Mouse (Mus musculus) retina, adult 2 months (tissue): Measurements from ENCODE around the gene Scfd1.
A peak's percentile ranks its signal among the peaks of the same experiment; 100 is the strongest.

Experiments
- DNase-seq: peaks from one replicate; pipeline ENCODE4 v3.0.0-alpha.2; 2012; ENCODE audit warnings: low read depth, low spot score

The Scfd1 gene

DNA sequence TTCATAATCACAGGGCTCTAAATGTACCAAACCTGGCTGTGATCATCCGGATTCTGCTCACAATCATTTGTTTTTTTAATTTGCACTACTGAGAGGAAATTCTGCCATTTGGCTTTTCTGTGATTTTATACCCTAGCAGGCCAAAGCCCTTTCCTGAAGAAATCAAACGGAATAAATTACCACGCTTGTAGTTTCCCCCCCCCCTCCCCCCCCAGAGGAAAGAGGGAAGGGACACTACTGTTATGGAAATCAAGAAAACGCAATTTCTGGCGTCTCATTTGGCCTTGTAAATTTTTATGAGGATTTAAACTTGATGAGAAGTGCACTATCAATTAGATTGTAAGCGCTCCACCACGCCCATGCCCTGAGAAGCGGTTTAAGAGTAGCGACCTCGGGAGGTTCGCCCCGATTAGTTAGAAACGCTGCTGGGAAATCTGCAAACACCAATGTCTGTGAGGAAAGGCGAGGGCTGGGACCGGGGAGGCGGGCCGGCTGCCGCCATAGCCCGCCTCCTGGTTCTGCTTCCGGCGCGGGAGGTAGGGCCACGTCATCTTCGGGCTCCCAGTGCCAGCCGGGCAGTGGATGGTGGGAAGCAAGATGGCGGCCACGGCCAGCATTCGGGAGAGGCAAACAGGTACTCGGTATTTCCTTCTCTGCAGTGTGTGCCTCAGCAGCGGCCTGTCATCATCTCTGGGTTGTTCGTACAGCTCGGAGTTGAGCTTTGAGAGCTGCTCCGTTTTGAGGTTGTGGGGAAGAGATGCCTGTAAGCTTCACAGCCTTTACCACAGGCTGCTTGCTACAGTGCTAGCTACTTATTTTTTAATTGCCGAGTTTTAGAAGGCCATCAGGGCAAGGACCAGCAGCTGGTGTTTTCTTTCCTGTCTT, at the start of gene Scfd1:
TSS of gene Scfd1 (plus strand) at position 508 of the 885 bp plus-strand sequence.
- peak; percentile 85 for DNase-seq

DNA sequence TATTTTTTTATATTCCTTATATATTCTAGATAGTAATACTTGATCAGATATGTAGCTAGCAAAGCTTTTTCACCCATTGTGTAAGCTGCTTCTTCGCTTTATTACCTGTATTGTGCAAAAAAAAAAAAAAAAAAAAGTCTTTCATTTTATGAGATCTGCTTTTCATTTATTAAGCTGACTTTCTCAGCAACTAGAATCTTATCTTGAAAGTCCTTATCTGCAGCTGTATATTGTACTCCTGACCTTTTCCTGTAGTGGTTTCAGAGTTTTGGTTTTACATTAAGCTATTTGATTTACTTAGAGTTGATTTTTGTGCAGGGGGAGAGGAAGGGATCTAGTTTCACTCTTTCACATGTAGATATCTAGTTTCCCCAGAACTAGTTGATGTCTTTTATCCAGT, 40.3 kb upstream of the Scfd1 start:
- no peak for DNase-seq

DNA sequence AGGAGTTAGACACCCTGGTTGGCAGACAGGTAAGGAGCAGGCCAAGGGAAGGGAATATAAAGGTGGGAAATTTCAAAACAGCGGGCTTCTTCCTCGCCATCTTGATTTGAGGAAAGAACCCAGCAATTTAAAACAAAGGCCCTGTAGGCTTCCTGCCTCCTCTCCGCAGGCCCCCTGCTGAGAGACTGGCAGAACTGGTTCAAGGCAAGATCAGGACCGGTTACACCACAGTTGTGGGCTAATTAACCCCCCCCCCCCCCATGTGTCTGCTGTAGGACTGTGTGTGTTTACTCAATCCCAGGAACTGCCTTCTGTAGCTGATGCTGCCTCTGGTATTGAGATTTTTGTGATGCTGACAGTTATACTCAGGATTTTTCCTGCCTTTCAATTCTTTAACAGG, 31.2 kb upstream of the Scfd1 start:
- no peak for DNase-seq

DNA sequence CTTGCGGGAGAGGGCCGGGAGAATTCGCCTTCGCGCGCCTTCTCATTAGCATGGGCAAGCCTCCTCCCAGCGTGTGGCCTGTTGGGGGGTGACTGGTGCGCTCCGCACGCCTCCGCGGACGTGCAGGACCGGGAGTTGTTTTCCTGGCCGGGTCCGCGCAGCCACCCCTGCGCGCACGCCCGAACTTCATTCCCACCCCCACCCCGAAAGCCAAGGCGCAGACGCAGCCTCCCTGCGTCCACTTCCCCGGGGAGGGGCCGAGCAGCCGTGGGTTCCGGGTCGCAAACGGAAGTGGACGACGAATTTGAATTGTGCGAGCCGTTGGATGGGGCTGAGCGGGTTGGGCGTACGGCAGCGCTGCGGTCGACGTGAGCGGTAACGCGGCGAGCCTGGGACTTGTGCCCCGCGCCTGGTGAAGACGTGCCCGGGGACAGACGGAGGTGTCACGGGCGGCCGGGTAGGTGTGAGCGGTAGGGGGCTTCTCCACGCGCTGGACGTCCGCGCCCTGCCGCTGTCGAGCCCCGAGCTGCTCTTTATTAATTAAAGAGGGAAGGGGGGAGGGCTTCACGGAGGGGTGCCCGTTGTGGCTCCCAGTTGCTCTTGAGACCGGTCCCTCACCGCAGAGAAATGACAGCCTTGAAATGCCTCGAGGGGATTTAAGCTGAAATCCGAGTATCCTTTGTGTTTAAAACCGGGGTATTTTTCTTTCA, 29.2 kb upstream of the Scfd1 start, which contains the start of gene G2e3:
TSS of gene G2e3 (plus strand) at position 74 of the 710 bp plus-strand sequence.
- peak; percentile 60 for DNase-seq

DNA sequence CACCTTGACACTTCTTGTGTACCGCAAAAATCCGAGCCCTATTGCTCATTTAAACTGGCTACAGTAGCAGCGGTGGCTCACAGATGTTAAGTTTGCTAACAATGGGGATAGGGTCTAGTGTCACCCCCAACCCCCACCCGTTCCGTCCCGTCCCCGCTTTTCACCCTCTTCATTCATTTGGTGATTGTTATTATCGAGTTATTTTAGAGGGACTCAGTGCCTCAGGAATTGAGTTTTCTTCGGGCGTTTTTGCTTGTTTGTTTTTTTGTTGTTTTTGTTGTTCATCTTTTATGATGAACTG, 28.7 kb upstream of the Scfd1 start:
- no peak for DNase-seq

DNA sequence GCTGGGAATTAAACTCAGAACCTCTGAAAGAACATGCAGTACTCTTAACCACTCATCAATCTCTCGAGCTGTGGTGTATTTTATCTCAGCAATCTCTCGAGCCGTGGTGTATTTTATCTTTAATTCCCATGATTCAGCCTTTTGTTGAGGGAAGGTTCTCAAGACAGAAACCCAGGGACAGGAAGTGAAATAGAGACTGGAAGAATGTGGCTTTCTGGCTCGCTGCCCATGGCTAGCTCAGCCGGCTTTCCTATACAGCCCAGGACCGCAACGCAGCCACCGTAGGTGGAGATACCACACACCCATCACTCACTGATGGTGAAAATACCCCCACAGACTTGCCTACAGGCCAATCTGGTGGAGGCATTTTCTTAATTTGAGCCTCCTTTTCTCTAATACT, 22.0 kb upstream of the Scfd1 start:
- DNase-seq, result no peak

DNA sequence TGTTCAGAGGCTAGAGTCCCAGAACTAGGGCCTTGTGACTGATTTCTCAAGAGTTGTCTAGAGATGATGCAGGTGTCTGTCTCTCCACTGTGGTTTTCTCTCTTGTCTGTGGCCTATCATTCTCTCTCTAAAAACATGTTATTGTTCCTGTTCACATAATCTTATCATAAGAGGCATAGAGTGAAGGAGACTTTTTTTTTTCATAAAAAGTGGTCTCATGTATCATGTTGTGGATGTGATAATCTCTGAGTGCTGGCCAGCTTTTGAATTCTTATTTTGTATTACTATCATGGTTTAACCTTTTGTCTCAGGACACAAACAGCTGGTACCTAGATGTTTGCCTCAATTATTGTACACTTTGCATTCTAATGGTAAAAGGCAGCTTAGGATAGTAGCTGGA, 16.0 kb upstream of the Scfd1 start:
- no peak for DNase-seq

DNA sequence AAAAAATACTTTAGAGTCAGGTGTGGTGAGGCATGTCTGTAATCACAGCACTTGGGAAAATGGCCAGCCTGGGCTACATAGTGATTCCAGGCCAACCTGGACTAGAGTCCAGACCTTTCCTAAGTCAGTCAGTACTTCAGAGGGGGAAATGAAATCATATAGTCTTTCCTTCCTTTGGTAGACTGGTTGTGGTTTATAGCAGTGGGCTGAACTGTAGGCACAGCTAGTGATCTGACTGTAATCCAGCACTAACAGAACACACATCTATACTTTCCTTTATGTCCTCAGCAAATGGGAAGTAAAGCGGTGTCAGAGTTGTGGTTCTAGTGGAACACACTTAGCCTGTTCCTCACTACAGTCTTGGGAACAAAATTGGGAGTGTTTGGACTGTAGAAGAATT, 14.4 kb upstream of the Scfd1 start:
- no peak for DNase-seq

DNA sequence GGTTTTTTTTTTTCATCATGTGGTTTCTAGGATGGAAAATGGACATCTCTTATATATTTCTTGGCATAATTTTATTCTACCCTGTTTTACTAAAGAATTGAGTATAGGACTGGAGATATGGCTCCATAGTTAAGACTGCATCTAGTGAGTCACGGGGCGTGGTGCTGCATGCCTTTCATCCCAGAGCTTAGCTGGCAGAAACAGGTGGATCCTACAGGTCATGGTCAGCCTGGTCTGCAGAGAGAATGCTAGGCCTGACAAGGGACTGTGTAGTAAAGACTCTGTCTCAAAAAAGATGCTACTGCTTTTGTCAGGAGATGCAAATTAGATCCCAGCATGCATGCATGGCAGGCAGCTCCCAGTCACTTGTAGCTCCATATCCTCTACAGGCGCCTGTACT, 8.8 kb upstream of the Scfd1 start:
- DNase-seq, result no peak

DNA sequence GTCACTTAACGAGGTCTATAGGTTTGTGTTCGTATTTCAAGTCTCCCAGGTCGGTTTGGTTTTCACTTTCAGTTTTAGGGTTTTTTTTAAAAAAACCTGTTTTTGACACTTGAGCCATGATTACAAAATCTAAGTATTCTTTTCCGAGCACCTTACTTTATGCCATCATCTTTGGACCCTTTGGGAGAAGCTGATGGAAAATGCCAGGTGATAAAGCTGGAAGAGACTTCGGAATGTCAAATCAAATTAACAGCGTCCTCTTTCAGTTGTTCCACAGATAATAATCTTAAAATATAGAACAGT, 529 bp downstream of the Scfd1 start:
- no peak for DNase-seq

DNA sequence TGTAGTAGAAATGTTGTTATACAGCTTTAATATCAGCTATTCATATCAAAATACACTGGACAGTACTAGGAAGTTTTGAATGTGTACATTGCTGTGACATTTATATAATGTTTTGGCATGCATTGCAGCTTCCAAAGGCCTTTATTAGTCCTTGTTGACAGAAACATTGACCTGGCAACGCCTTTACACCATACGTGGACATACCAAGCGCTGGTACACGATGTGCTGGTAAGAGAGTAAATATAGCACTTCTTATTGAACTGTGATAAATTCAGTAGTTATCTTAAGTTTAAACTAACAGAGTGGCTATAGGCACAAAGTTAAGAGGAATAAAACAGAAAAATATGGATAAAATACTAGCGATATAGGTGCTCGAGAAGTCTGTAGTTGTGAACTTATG, 22.6 kb downstream of the Scfd1 start:
- DNase-seq, result no peak

DNA sequence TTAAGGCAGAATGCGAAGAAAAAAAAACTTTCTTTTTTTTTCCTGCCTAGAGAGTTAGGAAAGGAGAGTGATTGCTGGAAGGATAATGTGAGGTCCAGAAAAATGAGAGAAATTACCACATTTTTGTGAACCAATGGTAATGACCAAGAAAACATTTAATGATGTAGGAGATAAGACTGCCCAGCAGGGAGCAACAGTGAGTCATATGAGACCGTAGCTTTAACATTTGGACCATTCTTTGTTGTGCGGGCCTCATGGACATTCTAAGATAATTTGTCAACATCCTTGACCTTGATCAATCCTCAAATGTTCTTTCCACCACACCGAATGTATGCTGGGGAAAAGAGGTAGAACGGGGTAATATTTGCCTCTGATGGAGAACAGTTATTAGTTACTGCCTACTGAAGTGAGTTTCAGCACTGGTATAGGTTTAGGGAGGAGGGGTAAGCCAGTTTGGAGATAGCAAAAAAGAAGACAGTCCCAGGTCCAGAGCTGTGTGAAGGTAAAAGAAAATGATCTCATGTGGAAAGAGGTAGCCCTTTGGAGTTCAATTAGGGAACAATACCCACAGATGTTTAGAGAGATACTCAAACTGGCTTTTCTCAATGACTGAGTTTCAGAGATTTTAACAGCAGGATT, 24.9 kb downstream of the Scfd1 start:
- no peak for DNase-seq

DNA sequence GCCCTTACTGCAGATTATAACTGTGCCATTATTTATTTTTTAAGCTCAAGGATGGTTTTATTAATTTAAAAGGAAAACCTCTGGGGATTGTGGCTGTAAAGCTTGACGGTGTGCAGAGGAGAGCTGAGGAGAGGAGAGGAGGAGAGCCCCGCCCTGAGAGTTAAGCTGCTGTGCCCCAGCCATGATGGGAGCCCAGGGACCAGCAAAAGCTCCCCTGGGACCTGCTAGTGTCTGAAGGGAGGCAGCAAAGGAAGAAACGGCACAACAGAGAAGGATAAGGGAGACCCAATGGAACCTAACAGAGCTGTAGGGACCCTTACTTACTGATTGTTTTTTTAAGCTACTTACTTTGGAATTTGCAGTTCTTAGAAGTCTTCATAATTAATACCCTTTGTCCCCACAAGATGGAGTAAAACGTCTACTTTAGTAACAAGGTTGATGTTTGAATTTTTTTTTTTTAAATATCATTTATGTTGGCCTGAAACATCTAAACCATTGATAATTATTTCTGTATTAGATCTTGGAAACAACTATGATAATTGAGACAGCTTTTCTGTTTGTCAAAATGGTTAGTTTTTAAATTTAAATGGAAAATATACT, 26.8 kb downstream of the Scfd1 start:
- DNase-seq, result no peak

DNA sequence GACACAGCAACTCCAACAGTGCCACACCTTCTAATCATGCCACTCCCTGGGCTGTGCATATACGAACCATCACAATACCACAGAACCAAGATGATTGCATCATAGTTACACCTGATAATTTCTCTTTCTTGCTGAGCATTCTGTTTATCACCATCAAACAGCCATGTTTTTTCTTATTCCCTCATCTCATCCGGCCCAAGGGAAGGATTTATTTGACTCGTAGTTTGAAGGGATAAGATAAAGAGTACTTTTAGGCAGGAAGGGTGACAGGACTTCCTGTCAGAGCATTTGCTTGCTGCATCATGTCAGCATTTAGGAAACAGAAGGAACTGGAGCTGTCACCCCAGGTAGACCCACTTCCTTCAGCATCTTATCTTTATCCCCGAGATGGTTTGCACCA, 34.1 kb downstream of the Scfd1 start:
- DNase-seq, result no peak

DNA sequence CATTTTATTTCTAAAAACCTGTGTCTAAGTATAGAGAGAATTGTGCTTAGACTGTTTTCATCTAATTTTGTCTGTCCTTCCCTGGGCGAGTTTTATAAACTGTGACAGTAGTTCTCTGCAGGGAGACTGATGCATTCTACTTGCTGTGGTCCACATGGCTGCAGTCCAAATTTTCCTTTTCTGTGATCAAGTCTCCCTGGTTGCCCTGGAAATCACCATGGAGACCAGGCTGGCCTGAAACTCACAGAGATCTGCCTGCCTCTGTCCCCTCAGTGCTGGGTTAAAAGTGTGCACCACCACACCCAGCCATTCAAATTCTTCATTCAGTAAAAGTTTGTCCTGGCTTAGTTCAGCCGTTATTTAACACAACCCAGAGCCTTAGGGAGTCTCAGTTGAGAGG, 60.2 kb downstream of the Scfd1 start:
- DNase-seq, result no peak

DNA sequence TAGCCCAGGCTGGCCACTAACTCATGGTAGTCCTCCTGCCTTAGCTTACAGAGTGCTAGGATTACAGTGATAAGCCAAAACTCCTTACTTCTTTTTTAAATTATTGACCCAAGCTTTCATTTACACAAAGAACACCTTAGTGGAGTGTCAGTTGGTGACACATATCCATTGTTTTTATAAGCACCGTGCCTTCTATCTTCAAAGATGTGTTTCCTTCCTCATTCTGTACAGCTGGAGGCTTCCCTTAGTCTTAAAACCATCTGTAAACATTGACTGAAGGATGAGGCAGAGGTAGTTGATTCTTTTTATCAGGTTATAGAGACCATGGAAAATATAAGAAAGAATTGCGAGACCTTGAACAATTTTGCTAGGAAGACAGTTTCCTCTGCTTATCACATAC, 61.0 kb downstream of the Scfd1 start:
- no peak for DNase-seq

DNA sequence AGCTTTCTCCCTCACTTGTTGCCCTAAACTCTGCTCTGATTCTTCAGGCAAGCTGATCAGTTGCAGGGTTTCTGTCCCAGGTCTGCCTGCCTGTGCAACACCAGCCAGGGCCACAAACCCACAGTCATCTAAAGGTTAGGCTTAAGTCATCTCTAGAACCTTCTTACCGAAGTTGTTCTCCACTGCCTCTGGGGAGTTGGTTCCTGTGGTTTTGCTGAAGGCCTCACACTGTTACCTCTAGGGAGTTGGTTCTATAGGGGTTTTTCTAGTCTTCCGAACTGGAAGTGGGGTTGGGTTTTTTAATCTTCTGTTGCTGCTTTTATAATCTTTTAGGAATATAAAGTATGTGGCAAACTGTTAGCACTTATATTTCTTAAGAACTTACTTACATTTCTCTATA, 72.0 kb downstream of the Scfd1 start:
- DNase-seq, result no peak

DNA sequence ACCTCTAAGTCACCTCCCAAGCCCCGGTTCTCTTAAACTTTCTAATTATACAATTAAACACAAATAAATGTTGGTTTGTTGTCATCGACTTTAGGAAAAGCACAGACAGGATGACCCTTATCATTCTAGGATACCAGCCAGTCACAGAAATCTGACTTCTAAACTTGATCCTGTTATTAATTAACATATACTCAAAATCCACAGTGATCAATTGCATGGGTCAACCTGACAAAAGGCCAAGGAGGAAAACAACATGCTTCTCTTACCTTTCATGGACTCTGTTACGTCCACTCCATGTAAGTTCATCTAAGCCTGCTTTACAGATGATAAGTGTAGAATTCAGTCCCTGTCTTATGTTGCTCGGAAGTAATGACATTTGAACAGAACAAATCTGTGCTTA, 93.6 kb downstream of the Scfd1 start:
- no peak for DNase-seq

DNA sequence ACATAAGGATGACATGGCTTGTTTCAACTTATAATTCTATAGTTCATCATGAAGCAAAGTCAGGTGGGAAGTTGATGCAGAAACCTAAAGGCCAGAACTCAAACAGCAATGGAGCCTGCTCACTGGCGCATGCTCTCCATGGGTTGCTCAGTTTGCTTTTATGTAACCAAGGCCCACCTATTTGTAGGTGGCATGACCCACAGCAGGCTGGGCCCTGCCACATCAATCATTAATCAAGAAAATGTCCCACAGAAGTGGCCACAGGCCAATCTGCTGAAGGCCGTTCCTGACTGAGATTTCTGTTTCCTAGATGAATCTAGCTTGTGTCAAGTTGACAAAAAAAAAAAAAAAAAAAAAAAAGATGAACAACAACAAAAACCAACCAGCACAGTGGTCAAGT, 103.9 kb downstream of the Scfd1 start:
- no peak for DNase-seq

DNA sequence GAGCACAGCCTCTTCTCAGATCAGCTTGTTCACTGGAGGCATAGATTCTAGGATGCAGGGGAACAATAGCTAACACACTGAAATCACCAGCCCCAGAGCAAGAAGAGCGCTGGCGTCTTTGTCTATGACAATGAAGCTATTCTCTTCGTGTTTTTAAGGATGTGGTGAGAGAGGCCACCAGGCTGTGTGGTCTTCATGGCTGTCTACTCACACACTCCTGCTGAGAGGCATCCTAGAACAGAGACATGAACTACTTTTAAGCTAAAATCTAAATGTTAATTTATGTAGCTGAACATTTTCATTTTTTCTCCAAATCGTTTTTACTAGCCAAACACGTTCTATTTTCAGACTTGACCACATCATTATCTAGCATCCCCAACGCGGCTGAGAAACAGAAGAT, 114.7 kb downstream of the Scfd1 start:
- no peak for DNase-seq

DNA sequence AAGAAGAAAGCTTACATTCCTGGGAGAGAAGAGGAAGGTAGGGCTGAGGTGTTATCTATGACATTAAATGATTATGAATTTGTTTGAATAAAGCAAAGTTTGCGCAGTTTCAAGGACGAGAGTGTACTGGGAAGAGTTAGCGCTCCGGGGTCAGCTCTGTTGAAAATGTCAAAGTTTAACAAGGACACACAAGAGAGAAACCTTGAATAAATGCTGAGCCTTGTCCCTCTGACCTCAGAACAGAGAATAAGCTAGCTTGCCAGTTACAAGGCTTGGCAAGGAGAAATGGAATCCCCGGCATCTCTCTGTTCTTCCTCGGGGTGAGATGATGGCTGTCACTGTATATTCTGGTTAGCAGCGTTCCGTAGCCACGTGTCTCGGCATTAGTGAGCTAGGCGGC, 116.2 kb downstream of the Scfd1 start:
- DNase-seq, result no peak

DNA sequence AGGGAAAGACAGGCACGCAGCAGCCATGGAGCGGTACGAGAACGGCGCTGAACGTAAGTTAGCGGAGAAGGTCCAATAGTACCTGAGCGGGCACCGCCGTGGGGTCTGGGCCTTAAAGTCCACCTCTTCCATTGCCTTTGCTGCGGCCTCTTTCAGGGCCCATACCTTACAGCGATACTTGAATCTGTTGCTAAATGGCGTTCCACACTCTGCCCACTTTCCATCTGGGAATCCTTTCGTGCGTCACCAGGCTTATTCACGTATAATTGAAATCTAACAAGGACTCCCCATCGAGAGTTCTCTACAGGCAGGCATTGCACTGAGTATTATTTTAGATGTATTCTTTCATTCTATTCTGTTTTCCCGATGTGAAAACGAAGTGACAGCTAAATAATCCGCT, 117.3 kb downstream of the Scfd1 start:
- no peak for DNase-seq
